Mouse (Mus musculus) MEL (cell line): ENCODE results near the gene Plac9a.
"Not testable (repeated sequence)": the region's sequence is repeated elsewhere in the genome, so short reads cannot be mapped to it uniquely, and the experiment has no call there.

Experiments used
- CHD2 ChIP-seq: IDR thresholded peaks from 2 replicates; pipeline ENCODE4 v1.6.1; 2011; ENCODE audit warnings: low read length, improper control_type of control experiment
- CTCF ChIP-seq, 3 experiments: IDR thresholded peaks in 2 of 3; conservative IDR thresholded peaks in 1 of 3; 2 replicates each; pipeline ENCODE4 v1.5.1; 2011 to 2012; ENCODE audit warnings: low read length in 3 of 3, low read depth in 2 of 3, mild to moderate bottlenecking in 2 of 3, improper control_type of control experiment in 1 of 3, inconsistent platforms in 1 of 3, mixed read lengths in 1 of 3, moderate library complexity in 1 of 3; ENCODE audit not compliant: control insufficient read depth in 1 of 3, insufficient read depth in 1 of 3, poor library complexity in 1 of 3, severe bottlenecking in 1 of 3
- EP300 ChIP-seq, 2 experiments: IDR thresholded peaks; 2 replicates each; pipeline ENCODE4 v1.6.1; 2011; ENCODE audit warnings: improper control_type of control experiment in 2 of 2, low read length in 2 of 2, low read depth in 1 of 2, mild to moderate bottlenecking in 1 of 2
- HCFC1 ChIP-seq: IDR thresholded peaks from 2 replicates; pipeline ENCODE4 v1.6.1; 2012; ENCODE audit warnings: low read depth, mild to moderate bottlenecking, inconsistent platforms, low read length, improper control_type of control experiment, moderate library complexity
- NRF1 ChIP-seq: IDR thresholded peaks from 2 replicates; pipeline ENCODE4 v1.6.1; 2014; ENCODE audit warnings: low read depth, mild to moderate bottlenecking, inconsistent platforms, low read length, improper control_type of control experiment, moderate library complexity; ENCODE audit not compliant: poor library complexity, insufficient read depth, severe bottlenecking
- POLR2A ChIP-seq, 2 experiments: IDR thresholded peaks; 2 replicates each; pipeline ENCODE4 v1.6.1; 2011 to 2012; ENCODE audit warnings: low read length in 2 of 2, mild to moderate bottlenecking in 2 of 2, control low read depth in 1 of 2, improper control_type of control experiment in 1 of 2, low read depth in 1 of 2, moderate library complexity in 1 of 2; ENCODE audit not compliant: control insufficient read depth in 1 of 2, insufficient read depth in 1 of 2, poor library complexity in 1 of 2
- POLR2AphosphoS5 ChIP-seq: IDR thresholded peaks from 2 replicates; pipeline ENCODE4 v1.6.1; 2012; ENCODE audit warnings: low read depth, borderline replicate concordance, mild to moderate bottlenecking, inconsistent platforms, low read length, moderate library complexity, mixed read lengths
- TCF12 ChIP-seq: IDR thresholded peaks from 2 replicates; pipeline ENCODE4 v1.6.1; 2014; ENCODE audit warnings: low read depth, mild to moderate bottlenecking, inconsistent platforms, low read length, improper control_type of control experiment, moderate library complexity

DNA sequence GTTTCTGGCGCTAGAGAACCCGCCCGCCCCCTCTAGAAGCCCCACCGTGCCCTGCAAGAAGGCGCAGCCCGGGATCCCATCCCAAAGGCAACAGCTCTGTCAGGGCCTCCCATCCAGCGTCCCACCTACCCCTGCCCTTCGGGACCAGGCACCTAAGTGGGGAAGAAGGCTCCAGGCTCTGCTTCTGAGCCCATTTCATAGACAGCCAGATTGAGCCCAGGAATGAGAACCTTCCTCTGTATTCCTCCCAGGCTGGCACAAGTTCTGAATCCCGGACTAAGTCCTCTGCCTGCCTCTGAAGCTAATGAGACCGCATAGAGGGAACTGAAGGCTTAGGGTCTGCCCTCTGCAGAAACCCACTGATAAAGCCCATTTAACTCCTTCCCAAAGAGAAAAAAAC, at the start of gene Plac9a:
- TF ChIP-seq TCF12; CTCF (IDR thresholded peaks at IDR 0.05 in 2 of 3, conservative IDR thresholded peaks at IDR 0.05 in 1 of 3; ENCODE audit: control insufficient read depth in 1 of 3, insufficient read depth in 1 of 3, low read depth in 2 of 3, low read length in 3 of 3, poor library complexity in 1 of 3, severe bottlenecking in 1 of 3); POLR2A (IDR thresholded peaks at IDR 0.05; ENCODE audit: control insufficient read depth in 1 of 2, insufficient read depth in 1 of 2, low read depth in 1 of 2, low read length in 2 of 2, poor library complexity in 1 of 2); POLR2AphosphoS5; CHD2; NRF1; EP300 (IDR thresholded peaks at IDR 0.05; ENCODE audit: low read depth in 1 of 2, low read length in 2 of 2); HCFC1: not testable (repeated sequence)
